Mouse (Mus musculus): ENCODE measurements at regions not wholly inside any gene's neighbourhood (a gene's known extent, or its start where the extent isn't known, plus 50 kb on each side); places are given as distances from the start of the nearest gene placed in this dataset.

DNA sequence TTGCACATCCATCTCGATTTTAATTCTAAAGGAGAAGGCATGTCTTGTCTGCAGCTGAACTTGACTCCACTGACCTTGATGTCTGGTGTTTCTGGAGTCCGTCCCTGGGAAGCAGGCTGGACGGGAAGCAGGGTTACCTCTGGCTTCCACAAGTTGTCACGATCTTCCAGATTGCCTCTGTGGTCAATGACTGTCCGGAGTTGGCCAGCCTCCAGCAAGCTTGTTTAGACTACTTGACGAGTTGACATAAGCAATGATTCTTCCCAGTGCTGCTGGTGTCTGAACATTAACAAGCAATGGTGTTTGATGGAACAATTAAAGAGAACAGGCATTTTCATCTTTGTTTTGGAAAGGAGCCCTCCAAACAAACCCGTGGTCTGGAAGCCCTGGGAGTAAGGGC, 106.2 kb upstream of the Hmga2 start:
- Histone ChIP-seq H3K36me3 (ENCODE audit: control insufficient read depth, insufficient read depth) (no peaks in the 10 kb centered on the region), H3K4me3 (no peak overlapping the region), H3K79me2 (ENCODE audit: control insufficient read depth, insufficient read depth) (no peaks in the 10 kb centered on the region), H3K4me2 (ENCODE audit: low read depth) (peak overlapping the region; percentile 58), H3ac (ENCODE audit: control insufficient read depth, insufficient read length) (no peak overlapping the region), H3K27me3 (ENCODE audit: control insufficient read depth, insufficient read depth, insufficient read length) (no peaks in the 10 kb centered on the region)
- TF ChIP-seq POLR2AphosphoS2 (IDR thresholded peaks at IDR 0.05; ENCODE audit: insufficient read length, low read depth) (no peak), POLR2A (IDR thresholded peaks at IDR 0.05; ENCODE audit: insufficient read length, low read depth) (no peak), MAX (IDR thresholded peaks at IDR 0.05; ENCODE audit: low read depth) (no peak), CEBPB (IDR thresholded peaks at IDR 0.05; ENCODE audit: insufficient read depth, poor library complexity, severe bottlenecking) (no peak), REST (IDR thresholded peaks at IDR 0.05; ENCODE audit: insufficient read depth, insufficient read length) (no peak), USF1 (IDR thresholded peaks at IDR 0.05; ENCODE audit: low read depth) (no peak), TCF3 (IDR thresholded peaks at IDR 0.05; ENCODE audit: insufficient read length, low read depth) (no peak), MYOD1 (IDR thresholded peaks at IDR 0.05; ENCODE audit: control insufficient read depth in 1 of 3, insufficient read length in 2 of 3, low read depth in 2 of 3) (no peak), MYOG (IDR thresholded peaks at IDR 0.05; ENCODE audit: control insufficient read depth in 1 of 3, insufficient read depth in 1 of 3, insufficient read length in 2 of 3, low read depth in 2 of 3) (no peak)

DNA sequence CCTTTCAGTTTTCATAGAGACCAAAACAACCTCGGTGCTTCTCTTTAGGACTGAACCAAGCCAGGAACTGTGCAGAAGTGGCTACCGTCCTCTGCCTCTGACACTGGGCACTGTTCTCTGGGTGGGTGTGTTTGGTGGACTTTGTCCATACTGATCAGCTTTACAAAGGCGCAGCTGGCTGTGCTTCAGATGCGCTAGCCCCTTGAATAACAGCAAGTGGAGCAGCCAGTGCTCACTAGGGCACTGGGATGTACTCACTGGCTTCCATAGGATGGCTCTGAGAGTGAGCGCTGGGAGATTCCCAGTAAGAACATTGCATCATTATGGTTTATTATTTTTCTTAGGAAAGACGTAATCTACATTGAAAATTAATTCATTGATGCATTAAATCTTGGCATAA, 105.3 kb upstream of the Hmga2 start:
- no peak overlapping the region for H3K4me2 ChIP-seq (ENCODE audit: low read depth)
- H3ac ChIP-seq (ENCODE audit: control insufficient read depth, insufficient read length): no peak overlapping the region
- no peak overlapping the region for H3K4me3 ChIP-seq
- TF ChIP-seq POLR2A (IDR thresholded peaks at IDR 0.05; ENCODE audit: insufficient read length, low read depth) (no peak), MYOD1 (IDR thresholded peaks at IDR 0.05; ENCODE audit: control insufficient read depth in 1 of 3, insufficient read length in 2 of 3, low read depth in 2 of 3) (no peak), MYOG (IDR thresholded peaks at IDR 0.05; ENCODE audit: control insufficient read depth in 1 of 3, insufficient read depth in 1 of 3, insufficient read length in 2 of 3, low read depth in 2 of 3) (no peak), SRF (IDR thresholded peaks at IDR 0.05; ENCODE audit: control insufficient read depth, insufficient read length, low read depth) (no peak), TCF3 (IDR thresholded peaks at IDR 0.05; ENCODE audit: insufficient read length, low read depth) (no peak)
- H3K27me3 ChIP-seq (ENCODE audit: control insufficient read depth, insufficient read depth, insufficient read length): no peaks in the 10 kb centered on the region
- no peaks in the 10 kb centered on the region for H3K79me2 ChIP-seq (ENCODE audit: control insufficient read depth, insufficient read depth)
- H3K36me3 ChIP-seq (ENCODE audit: control insufficient read depth, insufficient read depth): no peaks in the 10 kb centered on the region

GRCm38 (mm10) chr10:120576886-120577285, 100.6 kb upstream of the Hmga2 start:
- no peaks in the 10 kb centered on the region for H3K79me2 ChIP-seq (ENCODE audit: control insufficient read depth, insufficient read depth)
- no peaks in the 10 kb centered on the region for H3K36me3 ChIP-seq (ENCODE audit: control insufficient read depth, insufficient read depth)
- no peaks in the 10 kb centered on the region for H3K27me3 ChIP-seq (ENCODE audit: control insufficient read depth, insufficient read depth, insufficient read length)
- no peak overlapping the region for H3K4me2 ChIP-seq (ENCODE audit: low read depth)
- no peak overlapping the region for H3ac ChIP-seq (ENCODE audit: control insufficient read depth, insufficient read length)
- TF ChIP-seq TCF12 (IDR thresholded peaks at IDR 0.05; ENCODE audit: insufficient read depth, poor library complexity, severe bottlenecking) (no peak), MYOG (IDR thresholded peaks at IDR 0.05; ENCODE audit: control insufficient read depth in 1 of 3, insufficient read depth in 1 of 3, insufficient read length in 2 of 3, low read depth in 2 of 3) (no peak), MAX (IDR thresholded peaks at IDR 0.05; ENCODE audit: low read depth) (no peak), USF1 (IDR thresholded peaks at IDR 0.05; ENCODE audit: low read depth) (no peak), CEBPB (IDR thresholded peaks at IDR 0.05; ENCODE audit: insufficient read depth, poor library complexity, severe bottlenecking) (no peak), MYOD1 (IDR thresholded peaks at IDR 0.05; ENCODE audit: control insufficient read depth in 1 of 3, insufficient read length in 2 of 3, low read depth in 2 of 3) (no peak), SRF (IDR thresholded peaks at IDR 0.05; ENCODE audit: control insufficient read depth, insufficient read length, low read depth) (no peak), E2F4 (IDR thresholded peaks at IDR 0.05; ENCODE audit: insufficient read depth) (no peak), POLR2AphosphoS2 (IDR thresholded peaks at IDR 0.05; ENCODE audit: insufficient read length, low read depth) (no peak), REST (IDR thresholded peaks at IDR 0.05; ENCODE audit: insufficient read depth, insufficient read length) (no peak), TCF3 (IDR thresholded peaks at IDR 0.05; ENCODE audit: insufficient read length, low read depth) (no peak), POLR2A (IDR thresholded peaks at IDR 0.05; ENCODE audit: insufficient read length, low read depth) (no peak)
- no peak overlapping the region for H3K4me3 ChIP-seq

GRCm38 (mm10) chr10:120576148-120576547, 99.9 kb upstream of the Hmga2 start:
- no peaks in the 10 kb centered on the region for H3K36me3 ChIP-seq (ENCODE audit: control insufficient read depth, insufficient read depth)
- no peaks in the 10 kb centered on the region for H3K79me2 ChIP-seq (ENCODE audit: control insufficient read depth, insufficient read depth)
- TF ChIP-seq POLR2AphosphoS2 (IDR thresholded peaks at IDR 0.05; ENCODE audit: insufficient read length, low read depth) (no peak), TCF12 (IDR thresholded peaks at IDR 0.05; ENCODE audit: insufficient read depth, poor library complexity, severe bottlenecking) (no peak), TCF3 (IDR thresholded peaks at IDR 0.05; ENCODE audit: insufficient read length, low read depth) (no peak), MYOG (IDR thresholded peaks at IDR 0.05; ENCODE audit: control insufficient read depth in 1 of 3, insufficient read depth in 1 of 3, insufficient read length in 2 of 3, low read depth in 2 of 3) (no peak), POLR2A (IDR thresholded peaks at IDR 0.05; ENCODE audit: insufficient read length, low read depth) (no peak), MAX (IDR thresholded peaks at IDR 0.05; ENCODE audit: low read depth) (no peak), REST (IDR thresholded peaks at IDR 0.05; ENCODE audit: insufficient read depth, insufficient read length) (no peak)
- H3ac ChIP-seq (ENCODE audit: control insufficient read depth, insufficient read length): no peak overlapping the region
- H3K27me3 ChIP-seq (ENCODE audit: control insufficient read depth, insufficient read depth, insufficient read length): no peaks in the 10 kb centered on the region
- H3K4me2 ChIP-seq (ENCODE audit: low read depth): no peak overlapping the region
- no peak overlapping the region for H3K4me3 ChIP-seq

GRCm38 (mm10) chr10:120571340-120571739, 95.1 kb upstream of the Hmga2 start:
- H3K27me3 ChIP-seq (ENCODE audit: control insufficient read depth, insufficient read depth, insufficient read length): no peaks in the 10 kb centered on the region
- H3ac ChIP-seq (ENCODE audit: control insufficient read depth, insufficient read length): no peak overlapping the region
- peak overlapping the region; percentile 35 for H3K4me2 ChIP-seq (ENCODE audit: low read depth)
- H3K4me3 ChIP-seq: no peak overlapping the region
- no peak for TF ChIP-seq TCF3 (IDR thresholded peaks at IDR 0.05; ENCODE audit: insufficient read length, low read depth)
- TF ChIP-seq MYOD1 (IDR thresholded peaks at IDR 0.05; ENCODE audit: control insufficient read depth in 1 of 3, insufficient read length in 2 of 3, low read depth in 2 of 3): no peak
- no peak for TF ChIP-seq TCF12 (IDR thresholded peaks at IDR 0.05; ENCODE audit: insufficient read depth, poor library complexity, severe bottlenecking)
- no peak for TF ChIP-seq SRF (IDR thresholded peaks at IDR 0.05; ENCODE audit: control insufficient read depth, insufficient read length, low read depth)
- TF ChIP-seq E2F4 (IDR thresholded peaks at IDR 0.05; ENCODE audit: insufficient read depth): no peak
- no peak for TF ChIP-seq USF1 (IDR thresholded peaks at IDR 0.05; ENCODE audit: low read depth)
- TF ChIP-seq MAX (IDR thresholded peaks at IDR 0.05; ENCODE audit: low read depth): no peak
- no peaks in the 10 kb centered on the region for H3K79me2 ChIP-seq (ENCODE audit: control insufficient read depth, insufficient read depth)
- no peaks in the 10 kb centered on the region for H3K36me3 ChIP-seq (ENCODE audit: control insufficient read depth, insufficient read depth)
